Mouse (Mus musculus): Measurements from ENCODE around the gene Mcub.

Gene Mcub

DNA sequence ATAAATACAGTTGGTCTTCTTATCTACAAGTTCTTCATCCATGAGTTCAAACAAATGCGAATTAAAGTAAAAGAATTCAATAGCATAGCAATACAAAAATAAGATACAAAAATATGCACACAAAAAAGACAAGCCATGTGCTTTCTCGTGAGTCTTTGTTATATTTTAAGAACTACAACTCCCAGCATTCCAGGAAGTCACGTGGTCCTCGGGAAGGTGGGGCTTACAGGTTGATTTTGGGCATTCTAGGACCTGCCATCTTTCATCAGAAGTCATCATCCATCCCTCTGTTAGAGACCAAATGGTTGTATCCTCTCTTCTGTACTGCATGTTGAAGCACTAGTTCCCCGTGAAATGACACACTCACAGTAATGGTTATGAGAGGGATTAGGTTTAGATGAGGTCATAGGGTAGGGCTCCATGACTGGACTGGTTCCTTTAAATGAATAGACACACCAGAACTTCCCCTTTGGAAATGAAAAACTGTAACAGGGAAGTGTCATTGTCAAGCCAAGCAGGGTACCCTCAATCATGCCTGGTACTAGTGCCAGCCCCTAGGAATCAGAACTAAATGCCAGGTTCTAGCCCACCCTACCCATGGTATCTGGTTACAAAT is 20.7 kb downstream of the Mcub start:
- DNase-seq (ENCODE audit: low read depth, low spot score), result no peak

- DNase-seq (ENCODE audit: low read depth, low spot score), result no peak
Measured at GRCm38 (mm10) chr3:129948359-129948758, 21.6 kb downstream of the Mcub start.

- no peak for DNase-seq (ENCODE audit: low read depth, low spot score)
Measured at GRCm38 (mm10) chr3:129946217-129946914, 23.6 kb downstream of the Mcub start.

DNA sequence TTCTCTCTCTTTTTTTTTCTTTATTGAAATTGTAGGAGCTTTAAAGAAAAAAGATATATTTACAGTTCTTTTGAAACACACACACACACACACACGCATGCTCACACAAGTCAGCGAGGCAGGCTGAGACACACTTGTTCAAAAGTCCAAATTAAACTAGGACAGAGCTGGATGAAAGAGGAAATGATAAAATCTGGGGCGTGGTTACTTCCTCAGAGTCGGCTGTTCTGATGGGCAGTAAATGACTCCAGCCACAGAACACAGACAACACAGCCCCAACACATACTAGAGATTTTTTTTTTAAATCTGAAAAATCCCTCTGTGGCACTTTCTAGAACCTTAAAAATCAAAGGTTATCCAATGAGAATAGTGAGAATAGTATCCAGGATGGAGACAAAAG is 26.2 kb downstream of the Mcub start:
- DNase-seq (ENCODE audit: low read depth, low spot score), result no peak

DNA sequence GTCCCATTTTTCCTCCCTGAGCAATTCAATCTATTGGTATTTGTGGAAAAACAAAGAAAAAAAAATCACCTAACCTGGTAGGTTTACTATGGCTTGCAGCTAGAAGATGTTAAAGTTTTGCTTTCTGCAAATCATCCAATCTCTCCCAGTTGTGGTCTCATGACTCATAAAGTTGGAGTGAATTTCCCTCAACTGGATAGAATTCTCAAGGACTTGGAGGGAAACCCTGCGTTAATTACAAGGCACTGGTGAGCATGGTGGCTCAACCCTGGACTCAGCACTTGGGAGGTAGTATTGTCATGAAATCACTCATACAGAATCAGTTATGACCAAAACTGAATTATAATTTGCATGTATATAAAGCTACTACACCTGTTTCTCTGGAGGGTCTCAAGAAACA is 28.7 kb downstream of the Mcub start:
- no peak for DNase-seq (ENCODE audit: low read depth, low spot score)

DNA sequence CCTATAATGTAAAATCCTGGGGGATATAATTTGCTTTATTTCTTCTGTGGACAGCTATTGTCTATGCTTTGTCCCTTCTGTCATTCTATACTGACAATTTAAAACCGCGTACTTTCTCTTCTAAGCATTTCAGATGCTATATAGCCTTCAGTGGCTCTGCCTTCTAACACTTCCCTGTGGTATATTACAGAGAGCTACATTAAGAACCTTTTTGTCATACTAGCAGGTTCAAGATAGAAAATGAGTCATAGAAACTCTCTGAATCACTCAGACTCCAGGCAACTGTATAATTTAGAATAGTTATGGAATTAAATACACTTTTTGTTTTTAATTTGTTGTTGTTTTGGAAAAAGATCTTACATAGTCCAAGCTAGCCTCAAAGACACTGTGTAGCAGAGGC is 29.2 kb downstream of the Mcub start:
- no peak for DNase-seq (ENCODE audit: low read depth, low spot score)

DNA sequence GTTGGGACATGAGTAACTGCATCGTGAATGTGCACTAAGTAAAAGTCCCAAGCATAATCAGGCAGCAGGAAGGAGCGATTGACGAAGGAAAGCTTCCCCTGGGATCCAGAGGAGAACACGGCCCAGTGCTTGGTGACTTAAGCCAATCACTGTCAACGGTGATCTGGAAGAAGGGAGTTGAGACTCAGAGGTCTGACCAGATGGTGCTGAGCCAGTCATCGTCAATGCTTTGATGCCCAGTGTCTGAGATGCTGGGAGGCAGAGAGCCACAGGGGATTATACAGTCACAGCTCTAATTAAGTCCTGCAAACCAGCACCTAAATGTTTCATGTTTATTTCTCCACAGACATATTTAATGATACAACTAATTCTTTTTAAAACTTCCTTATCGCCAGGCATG is 30.9 kb downstream of the Mcub start:
- DNase-seq (ENCODE audit: low read depth, low spot score), result no peak

GRCm38 (mm10) chr3:129937848-129938247 is 32.2 kb downstream of the Mcub start:
- no peak for DNase-seq (ENCODE audit: low read depth, low spot score)

- no peak for DNase-seq (ENCODE audit: low read depth, low spot score)
Measured at GRCm38 (mm10) chr3:129936561-129936960, 33.4 kb downstream of the Mcub start.

GRCm38 (mm10) chr3:129932443-129932842 is 37.6 kb downstream of the Mcub start:
- no peak for DNase-seq (ENCODE audit: low read depth, low spot score)

DNA sequence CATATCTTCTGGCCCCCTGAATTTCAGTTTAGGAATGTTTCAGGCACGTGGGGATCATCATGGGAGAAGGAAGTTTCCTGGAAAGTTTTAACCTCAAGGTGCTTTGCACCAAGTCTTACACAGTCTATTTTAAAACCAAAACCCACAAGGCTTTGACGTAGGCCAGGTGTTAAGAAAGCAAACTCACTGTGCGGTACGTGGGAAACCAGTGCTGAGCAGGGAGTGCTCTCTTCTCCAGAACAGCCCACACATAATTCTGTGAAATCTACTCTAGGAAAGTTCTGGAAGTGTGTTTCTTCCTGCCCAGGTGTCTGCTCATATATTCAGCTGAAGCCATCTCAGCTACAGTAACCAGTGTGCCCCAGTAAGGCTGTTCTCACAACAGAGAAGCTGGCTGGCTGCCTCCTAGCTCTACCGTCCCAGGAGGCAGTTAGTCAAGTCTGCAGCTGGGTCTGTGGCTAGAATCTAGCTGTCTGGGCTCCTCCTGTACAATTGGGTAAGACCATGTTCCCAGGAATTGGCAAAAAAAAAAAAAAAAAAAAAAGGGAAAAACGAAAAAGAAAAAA is 39.7 kb downstream of the Mcub start:
- no peak for DNase-seq (ENCODE audit: low read depth, low spot score)

DNA sequence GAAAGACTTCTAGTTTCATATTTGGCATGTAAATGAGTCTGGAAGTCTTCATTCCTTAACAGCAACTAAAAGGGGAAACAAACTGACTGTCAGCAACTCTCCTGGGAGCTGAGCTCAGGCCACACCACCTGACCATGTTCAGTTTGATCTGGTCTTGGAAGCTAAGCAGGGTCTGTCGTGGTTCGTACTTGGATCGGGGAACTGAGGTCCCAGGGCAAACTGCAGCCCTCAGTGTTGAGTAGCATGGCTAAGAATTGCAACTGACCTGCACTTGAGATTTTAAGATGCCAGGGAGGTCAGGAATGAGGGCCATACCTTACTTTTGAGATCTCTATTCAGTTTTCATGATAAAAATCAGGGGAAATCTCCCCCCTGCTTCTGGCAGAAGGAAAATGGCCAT is 44.1 kb downstream of the Mcub start:
- no peak for DNase-seq (ENCODE audit: low read depth, low spot score)

GRCm38 (mm10) chr3:129923581-129923980 is 46.4 kb downstream of the Mcub start:
- no peak for DNase-seq (ENCODE audit: low read depth, low spot score)

DNA sequence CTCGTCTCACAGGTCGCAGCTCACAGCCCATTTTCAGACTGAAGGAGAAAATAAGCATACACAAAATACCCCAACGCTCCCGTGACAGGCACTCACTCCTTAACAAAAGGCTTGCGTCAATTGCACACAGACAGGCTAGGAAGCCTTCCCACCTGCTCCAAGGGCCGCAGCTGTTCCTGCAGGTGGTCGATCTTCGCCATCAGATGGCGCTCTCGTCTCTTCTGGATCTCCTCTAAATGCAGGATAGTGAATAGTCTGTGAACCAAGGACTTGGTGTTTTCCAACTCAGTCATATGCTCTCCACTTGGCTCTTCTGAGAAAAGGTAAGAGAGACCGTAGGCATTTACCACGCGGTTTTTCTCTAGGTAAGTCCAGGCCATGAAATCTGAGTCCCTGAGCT is 51.6 kb downstream of the Mcub start:
- DNase-seq (ENCODE audit: low read depth, low spot score), result peak; percentile 55

DNA sequence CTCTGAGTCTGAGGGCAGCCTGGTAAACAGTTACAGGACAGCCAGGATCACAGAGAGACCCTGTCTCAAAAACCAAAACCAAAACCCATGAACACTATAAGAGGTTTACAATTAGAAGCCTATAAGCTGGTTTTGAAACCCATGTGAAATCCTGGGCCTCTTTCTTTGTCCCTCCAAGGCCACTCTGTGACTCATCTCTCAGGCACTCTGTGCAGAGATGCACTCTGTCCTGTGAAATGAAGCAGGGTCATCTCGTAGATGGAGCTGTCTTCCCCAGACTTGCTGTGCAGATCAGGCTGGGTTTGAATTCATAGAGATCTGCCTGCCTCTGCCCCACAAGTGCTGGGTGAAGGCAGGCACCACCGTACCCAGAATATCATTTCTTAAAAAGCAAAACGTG is 52.6 kb downstream of the Mcub start:
- no peak for DNase-seq (ENCODE audit: low read depth, low spot score)

- no peak for DNase-seq (ENCODE audit: low read depth, low spot score)
Measured at GRCm38 (mm10) chr3:129913241-129913640, 56.8 kb downstream of the Mcub start.

GRCm38 (mm10) chr3:129912025-129912424 is 58.0 kb downstream of the Mcub start:
- no peak for DNase-seq (ENCODE audit: low read depth, low spot score)

DNA sequence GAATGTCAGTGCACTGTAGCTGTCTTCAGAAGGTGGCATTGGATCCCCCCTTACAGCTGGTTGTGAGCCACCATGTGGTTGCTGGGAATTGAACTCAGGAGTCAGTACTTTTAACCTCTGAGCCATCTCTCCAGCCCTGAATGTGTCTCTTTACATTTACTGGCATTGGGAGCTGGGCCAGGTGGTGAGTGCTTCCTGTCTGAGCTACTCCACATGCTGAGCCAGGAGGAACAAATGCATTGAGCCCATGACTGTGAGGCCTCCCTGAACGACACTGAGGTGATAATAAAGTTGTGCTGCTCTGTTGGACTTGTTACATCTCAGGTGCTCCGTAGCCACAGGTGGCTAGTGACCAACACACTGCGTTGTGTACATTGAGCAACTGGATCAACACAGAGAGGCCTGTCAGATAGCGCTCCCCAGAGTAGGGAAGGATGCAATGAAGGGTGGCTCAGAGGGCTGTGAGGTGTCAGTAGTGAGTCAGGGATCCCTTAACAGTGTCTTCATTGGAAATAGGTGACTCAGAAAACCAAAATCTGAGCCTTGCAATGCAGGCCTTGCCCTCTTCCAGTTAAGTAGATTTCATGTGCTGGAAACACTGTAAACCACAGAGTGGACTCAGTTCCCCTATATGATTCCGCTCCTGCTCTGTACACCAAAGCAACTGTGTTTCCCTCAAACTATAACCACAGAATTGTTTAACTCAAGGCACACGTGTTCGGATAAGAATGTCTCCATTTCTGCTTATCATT is 65.4 kb downstream of the Mcub start:
- no peak for DNase-seq (ENCODE audit: low read depth, low spot score)

DNA sequence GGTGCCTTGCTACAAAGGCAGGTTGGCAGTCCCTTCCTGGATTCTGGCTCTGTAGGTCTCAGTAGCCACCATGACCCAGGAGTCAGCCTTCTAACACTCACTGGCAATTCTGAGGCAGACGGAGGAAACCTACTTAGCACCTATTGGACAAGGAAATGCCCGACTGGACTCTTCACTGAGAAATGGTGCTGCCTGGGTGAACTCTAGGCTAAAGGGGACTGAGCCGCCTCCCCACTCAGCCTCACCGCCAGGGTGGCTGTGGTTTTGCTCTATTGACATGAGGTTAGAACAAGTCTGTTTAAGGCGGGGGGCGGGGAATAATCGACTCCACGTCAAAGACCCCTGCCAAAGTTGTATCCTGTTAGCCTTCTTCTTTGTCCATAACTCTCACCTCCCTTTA is 66.1 kb downstream of the Mcub start:
- no peak for DNase-seq (ENCODE audit: low read depth, low spot score)

DNA sequence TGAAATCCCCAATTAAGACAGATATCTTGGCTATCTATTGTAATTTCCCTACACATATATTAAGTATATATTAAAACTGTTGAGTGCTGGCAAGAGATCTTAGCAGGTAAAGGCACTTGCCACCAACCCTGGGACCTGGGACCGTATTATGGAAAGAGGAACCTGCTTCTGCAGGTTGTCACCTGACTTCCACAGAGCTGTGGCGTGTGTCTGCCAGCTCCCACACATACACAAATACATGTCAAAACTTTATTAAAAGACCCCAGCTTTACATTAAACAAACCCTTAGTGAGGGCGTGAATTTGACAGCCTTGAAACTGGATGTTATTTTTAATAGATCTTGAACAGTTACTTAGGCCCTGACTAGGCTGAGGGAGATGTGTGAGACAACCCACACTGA is 66.6 kb downstream of the Mcub start:
- no peak for DNase-seq (ENCODE audit: low read depth, low spot score)

GRCm38 (mm10) chr3:129901271-129901809 is 68.7 kb downstream of the Mcub start, which contains the start of gene Casp6:
Gene Casp6 (plus strand): TSS chr3:129901425.
- DNase-seq (ENCODE audit: low read depth, low spot score), result peak; percentile 69

DNA sequence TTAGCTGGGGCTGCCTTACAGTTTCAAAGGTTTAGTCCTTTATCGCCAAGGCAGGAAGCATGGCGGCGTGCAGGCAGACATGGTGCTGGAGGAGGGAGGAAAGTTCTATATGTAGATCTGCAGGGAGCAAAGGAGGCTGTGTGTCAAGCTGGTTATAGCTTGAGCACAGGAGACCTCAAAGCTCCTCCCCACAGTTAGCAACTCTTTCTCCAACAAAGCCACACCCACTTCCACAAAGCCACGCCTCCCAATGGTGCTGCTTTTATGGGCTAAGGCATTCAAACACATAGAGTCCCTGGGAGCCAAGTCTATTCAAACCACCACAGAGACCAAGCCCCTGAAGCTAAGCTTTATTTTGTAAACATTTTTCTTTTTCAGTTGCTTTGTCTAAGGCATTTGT is 71.1 kb downstream of the Mcub start:
- DNase-seq (ENCODE audit: low read depth, low spot score), result no peak

Measured in embryo, embryonic 11.5 days (tissue).